Mouse (Mus musculus) erythroid progenitor cell, adult 5-6 weeks (primary cell): ENCODE measurements around the gene Tpte. TPM values are rescaled to one million over a fixed set of nuclear protein-coding genes. Genes with fewer than 3 reads are reported as not detected.

ENCODE experiments used
- ATAC-seq: replicated peaks from 2 replicates; pipeline ENCODE4 v1.8.0; 2016; ENCODE audit warnings: moderate number of reproducible peaks, mild to moderate bottlenecking, moderate TSS enrichment, inconsistent platforms; ENCODE audit not compliant: poor library complexity, low FRiP score, severe bottlenecking
- total RNA-seq, 2 experiments: library from RNA; stranded (forward) in 1 of 2; stranded (reverse) in 1 of 2; fragments of 150-400 nt in 1 of 2; fragments of 186-747, 209-891 nt in 1 of 2; gene quantifications; 2 replicates each; pipeline versions ENCODE4 v1.2.3 to v1.2.4; 2015 to 2017; ENCODE audit warnings: low replicate concordance in 2 of 2

Gene Tpte
- total RNA-seq, 2 experiments from 2014 or later, result not detected

- ATAC-seq, result no peak
These were observed 76.6 kb downstream of the Tpte start for GRCm38 (mm10) chr8:22359882-22360281.

- no peak for ATAC-seq
These were observed 93.1 kb downstream of the Tpte start for GRCm38 (mm10) chr8:22376311-22376710.

DNA sequence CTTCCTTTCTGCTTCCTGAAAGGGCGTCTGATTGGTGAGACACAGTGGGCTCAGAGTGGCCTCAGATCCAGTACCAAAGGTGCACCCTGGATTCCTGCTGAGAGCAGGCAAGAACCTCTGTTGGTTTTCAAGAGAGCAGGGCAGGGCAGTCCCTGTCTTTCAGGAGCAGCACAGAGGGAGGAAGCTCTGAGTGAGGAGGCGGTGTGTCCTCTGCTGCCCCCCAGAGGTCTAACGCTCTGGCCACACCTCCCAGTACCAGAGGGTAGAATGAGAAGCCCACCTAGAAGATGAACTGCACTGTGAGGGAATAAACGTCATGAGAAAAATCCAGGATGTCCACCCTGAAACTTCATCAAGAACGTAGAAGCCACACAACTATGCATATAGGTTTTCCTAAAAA is 93.7 kb downstream of the Tpte start:
- ATAC-seq, result no peak

GRCm38 (mm10) chr8:22380934-22381333 is 97.7 kb downstream of the Tpte start:
- ATAC-seq, result no peak

- ATAC-seq, result no peak
These were observed 99.8 kb downstream of the Tpte start for GRCm38 (mm10) chr8:22382824-22383595.

- no peak for ATAC-seq
These were observed 101.9 kb downstream of the Tpte start for GRCm38 (mm10) chr8:22385158-22385557.

DNA sequence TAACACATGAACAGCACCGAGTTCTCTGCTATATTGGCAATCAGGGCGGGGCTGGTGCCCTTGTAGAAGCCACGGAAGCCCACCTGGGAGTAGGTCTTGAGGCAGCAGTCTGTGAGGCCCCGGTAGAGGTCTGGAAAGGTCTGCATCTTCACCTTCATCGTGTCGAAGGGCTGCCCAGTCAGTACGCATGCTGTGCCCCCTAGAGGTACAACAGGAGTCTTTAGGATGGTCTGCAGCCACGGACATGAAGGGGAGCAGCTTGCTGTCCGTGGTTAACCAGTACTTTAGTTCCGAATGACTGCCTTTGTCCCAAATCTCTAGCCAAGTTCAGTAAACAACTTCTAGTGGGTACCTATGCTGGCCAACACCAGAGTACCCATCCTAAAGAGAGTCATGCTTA is 106.6 kb downstream of the Tpte start:
- ATAC-seq, result no peak

DNA sequence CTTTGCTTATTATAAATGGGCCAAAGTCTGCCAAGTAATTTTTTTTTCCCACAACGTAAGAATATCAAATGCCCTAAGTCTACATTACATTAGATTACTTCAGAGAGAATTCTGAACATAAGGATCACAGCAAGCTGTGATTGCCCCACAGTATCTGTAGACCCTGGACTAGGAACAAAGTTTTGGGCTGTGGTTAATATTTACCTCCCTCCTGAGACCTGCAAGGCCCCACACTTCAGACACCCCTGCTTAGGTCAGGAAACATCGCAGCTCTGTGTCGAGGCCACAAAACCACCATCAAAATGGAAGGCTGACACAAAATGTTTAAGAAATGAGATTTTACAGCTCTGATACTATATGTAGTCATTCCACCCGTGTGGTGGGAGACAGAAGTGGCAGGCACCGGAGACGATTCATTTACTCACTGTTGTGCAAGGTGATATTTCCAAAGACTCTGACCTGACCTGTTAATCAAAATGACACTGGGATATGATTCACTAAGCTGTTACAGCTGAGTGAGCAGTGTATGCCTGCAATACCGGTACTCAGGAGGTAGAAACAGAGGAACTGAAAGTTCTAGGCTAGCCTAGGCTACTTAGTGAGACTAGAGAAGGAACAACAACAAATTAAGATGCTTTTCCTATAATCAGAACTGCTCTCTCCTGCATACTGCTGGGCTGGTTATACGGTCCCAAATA is 107.7 kb downstream of the Tpte start:
- no peak for ATAC-seq

GRCm38 (mm10) chr8:22394471-22394870 is 111.2 kb downstream of the Tpte start:
- no peak for ATAC-seq

- no peak for ATAC-seq
These were observed 112.0 kb downstream of the Tpte start for GRCm38 (mm10) chr8:22395256-22395655.

- no peak for ATAC-seq
These were observed 114.5 kb downstream of the Tpte start for GRCm38 (mm10) chr8:22397811-22398141.

DNA sequence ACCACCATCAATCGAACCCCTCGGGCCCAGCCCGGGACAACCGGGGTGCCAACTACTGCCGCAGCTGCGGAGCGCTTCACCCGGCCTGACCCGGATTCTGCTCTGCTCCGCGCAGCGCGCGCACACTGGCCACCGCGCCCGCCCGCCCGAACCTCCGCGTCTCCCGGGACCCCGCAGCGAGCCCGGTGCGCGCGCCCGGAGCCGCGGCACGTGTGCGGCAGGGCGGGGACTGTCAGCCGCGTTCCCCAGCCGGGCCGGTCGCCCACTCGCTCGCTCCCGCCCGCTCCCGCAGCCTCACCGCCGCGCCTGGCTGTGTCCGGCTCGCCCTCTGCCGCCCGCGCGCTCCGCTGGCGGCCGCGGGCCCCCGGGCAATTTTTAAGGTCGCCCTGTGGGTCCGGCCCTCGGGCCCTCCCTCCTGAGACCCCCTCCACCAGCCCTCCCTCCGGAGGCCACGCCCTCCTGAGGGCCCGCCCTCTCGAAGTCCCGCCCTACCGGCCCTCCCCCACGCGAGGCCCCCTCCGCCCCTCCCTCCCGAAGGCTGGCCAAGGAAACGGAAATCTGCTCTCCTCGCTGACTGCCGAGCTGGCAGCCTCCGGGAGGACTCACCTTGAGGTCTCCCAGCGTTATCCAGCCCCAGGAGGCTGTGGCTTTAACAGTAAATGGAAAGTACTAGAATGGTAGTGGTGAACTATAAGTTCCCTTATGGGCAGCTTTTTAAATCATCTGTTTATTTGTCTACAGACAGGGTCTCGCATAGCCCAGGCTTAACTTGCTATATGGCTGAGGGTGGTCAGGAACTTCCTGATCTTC is 115.1 kb downstream of the Tpte start, which contains the start of gene Slc25a15:
Slc25a15 (minus strand) TSS at position 456 of the 810 bp plus-strand sequence.
- ATAC-seq, result peak; percentile 60

DNA sequence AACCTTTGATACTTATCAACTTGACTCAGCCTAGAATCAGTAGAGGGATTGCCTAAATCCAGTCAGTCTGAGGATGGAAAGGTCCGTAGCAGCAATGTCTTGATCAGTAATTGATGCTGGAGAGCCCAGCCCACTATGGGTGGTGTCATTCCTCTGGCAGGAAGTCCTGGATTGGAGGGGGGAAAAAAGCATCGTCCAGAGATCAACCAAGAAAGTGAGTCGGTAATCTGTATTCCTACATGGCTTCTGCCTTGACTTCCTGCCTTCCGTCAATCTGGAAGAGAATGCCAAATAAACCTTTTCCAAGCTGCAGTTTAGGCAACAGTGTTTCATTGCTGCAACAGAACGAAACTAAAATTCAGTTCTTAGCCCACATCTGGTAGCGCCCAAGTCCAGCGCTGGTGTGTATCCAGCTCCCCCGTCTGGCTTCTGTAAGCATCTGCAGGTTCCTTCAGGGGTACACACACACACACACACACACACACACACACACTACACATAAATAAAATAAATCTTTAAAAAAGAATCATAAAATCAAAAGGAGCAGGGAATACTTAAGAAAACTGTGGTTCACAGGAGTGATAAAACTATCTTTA is 116.1 kb downstream of the Tpte start:
- no peak for ATAC-seq

GRCm38 (mm10) chr8:22400593-22400992 is 117.4 kb downstream of the Tpte start:
- ATAC-seq, result no peak

DNA sequence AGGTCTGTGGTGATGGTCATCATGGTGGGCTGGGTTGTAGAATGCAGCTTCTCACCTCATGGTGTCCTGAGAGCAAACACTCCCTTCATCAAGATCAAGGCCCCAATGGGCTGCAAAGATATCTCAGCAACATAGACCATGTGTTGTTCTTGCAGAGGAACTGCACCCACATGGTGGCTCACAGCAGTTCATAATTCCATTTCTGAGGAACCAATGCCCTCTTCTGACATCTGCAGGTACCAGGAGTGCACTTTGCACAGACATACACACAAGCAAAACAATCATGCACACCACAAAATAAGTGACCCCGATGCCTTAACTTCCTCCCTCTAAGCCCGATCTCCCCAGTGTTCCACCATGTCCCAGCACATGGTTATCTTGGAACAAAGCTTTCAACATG is 120.0 kb downstream of the Tpte start:
- no peak for ATAC-seq

- no peak for ATAC-seq
These were observed 122.5 kb downstream of the Tpte start for GRCm38 (mm10) chr8:22405733-22406132.

DNA sequence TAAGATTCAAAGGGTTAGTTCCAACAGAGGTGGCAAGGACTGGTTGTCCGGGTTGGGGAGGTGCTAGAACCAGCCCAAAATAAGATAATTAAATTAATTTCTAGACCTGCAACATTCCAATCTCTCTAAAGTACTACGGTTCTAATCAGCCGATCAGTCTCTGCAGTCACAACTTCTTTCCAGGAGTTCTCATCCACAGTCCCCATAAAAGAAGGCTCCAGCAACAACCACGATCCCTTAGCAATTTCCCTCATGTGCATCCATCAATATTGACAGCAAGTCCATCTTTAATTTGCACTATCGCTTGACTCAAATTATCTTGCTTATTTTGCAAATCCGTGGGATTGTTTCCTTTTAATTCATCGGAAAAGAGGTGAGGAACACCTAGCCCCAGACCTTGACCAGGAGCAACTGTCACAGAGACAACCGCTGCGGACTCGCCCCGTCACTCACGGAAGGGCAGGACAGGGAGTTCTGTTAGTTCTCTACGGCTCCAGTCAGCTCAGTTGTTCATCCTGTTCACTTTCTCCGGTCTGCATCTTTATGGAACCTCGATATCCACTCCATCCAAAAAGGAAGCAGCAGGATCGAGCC is 127.5 kb downstream of the Tpte start:
- peak; percentile 72 for ATAC-seq

DNA sequence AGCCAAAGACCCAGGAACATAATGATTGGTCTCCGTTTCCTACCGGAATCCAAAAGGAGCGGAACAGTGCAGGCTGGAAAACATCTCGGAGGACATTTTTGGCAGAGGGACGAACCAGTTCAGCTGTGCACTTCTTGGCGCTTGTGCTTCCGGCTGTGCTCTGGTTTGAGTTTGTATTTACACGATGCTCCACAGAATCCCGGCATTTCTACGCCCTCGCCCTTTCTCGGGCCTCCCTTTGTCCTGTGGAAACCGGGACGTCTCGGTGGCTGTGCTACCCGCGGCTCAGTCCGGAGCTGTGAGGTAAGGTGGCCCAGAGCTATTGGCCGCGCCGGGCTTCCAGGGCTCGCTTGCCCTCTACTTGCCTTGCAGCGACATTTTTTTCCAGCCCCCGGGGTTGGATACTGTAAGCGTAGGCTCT is 128.1 kb downstream of the Tpte start, which contains the start of gene Mrps31:
Mrps31 (plus strand) TSS at position 80 of the 421 bp plus-strand sequence.
- ATAC-seq, result peak; percentile 91

- peak; percentile 44; the same call in 1 of the 2 replicates for ATAC-seq
These were observed 128.7 kb downstream of the Tpte start for GRCm38 (mm10) chr8:22411971-22412370.
